Mouse (Mus musculus): ENCODE measurements around the gene Obsl1. TPM values are rescaled to one million over a fixed set of nuclear protein-coding genes. Genes with fewer than 3 reads are reported as not detected.

Gene Obsl1
- polyA plus RNA-seq, 1 experiment from 2014 or later: 107 TPM

DNA sequence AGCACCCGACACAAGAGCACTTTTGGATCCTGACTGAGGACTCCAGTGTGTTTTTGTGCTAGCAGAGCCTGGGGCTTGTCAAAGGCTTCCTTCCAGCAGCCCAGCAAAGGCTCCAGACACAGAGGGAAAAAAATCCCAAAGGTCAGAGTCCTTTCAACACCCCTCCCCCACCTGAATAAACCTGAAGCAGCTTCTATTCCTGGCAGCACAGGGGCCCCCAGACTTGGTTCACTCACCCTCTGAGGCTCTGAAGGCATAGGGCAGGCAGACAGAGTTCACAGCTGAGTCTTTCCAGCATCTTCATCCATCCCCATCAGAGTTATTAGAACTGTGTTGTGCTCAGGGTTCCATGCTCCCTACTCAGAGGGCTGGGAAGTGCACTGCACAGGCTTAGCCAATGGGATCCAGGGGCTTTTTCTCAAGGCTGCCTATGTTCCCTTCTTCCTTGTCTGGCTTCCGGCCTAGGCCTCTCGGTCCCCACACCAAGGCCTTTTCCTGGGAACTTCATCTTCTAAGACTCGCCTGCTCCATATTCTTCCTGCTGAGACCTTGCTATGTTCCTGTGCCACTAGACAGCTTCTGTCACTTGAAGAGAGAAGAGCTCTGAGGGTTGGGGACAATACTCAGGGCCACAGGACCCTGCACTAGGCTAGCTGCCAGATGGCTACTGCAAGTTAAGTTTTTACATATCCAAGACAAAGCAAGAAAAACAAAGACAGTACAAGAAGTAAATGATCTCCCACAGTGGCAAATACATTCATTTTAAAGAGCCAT lies 5.4 kb upstream of the Obsl1 start:
- 31% methylated on average over 4 of the region's 4 CpGs for WGBS
- Histone ChIP-seq H3K4me1 (peaks cover 79% of the 10 kb centered on the region), H3K27me3 (ENCODE audit: insufficient read depth, poor library complexity, severe bottlenecking) (no peaks in the 10 kb centered on the region), H3K9me3 (no peaks in the 10 kb centered on the region), H3K27ac (peak overlapping the region; percentile 89), H3K36me3 (no peaks in the 10 kb centered on the region), H3K4me3 (peak overlapping the region; percentile 12; the same call in 1 of the 2 replicates)
- peak; percentile 89 for DNase-seq (ENCODE audit: low spot score)

DNA sequence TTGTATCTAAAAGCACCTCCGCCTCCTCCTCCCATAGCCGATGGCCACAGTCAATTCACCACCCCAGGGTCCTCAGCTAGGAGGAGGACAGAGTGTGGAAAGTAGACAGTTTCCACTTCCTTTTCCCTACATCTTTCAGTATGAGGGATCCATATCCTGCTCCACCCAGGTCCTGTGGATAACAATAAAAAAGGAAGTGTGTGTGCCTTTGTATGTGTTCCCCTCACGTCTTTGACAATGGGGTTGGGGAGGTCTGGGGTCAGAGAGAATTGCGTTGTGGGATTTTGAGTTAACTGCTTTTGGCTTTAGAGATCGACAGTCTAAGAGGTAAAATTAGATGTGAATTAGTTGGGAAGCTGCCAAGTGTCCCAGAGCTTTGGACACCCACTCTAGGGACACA lies 3.9 kb upstream of the Obsl1 start:
- H3K4me3 ChIP-seq: no peak overlapping the region
- H3K27ac ChIP-seq: peak overlapping the region; percentile 89
- H3K36me3 ChIP-seq: no peaks in the 10 kb centered on the region
- H3K9me3 ChIP-seq: no peaks in the 10 kb centered on the region
- peaks cover 83% of the 10 kb centered on the region for H3K4me1 ChIP-seq
- 46% methylated on average over 5 of the region's 5 CpGs for WGBS
- no peak for DNase-seq (ENCODE audit: low spot score)
- H3K27me3 ChIP-seq (ENCODE audit: insufficient read depth, poor library complexity, severe bottlenecking): no peaks in the 10 kb centered on the region

DNA sequence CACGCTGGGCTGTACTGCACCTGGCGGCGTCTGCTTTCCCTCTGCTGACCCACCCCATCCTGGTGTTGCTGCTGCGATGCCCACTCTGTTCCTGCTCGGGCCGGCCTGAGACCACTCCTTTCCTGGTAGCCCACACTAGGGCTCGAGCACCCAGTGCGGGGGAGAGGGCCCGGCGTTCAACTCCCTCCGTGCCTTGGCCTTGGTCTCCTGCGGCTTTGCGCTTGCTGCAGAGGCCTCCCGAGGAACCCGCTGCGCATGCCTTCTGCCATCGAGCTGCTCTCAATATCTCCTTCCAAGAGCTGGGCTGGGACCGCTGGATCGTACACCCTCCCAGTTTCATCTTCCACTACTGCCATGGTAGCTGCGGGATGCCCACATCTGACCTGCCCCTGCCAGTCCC lies 3.3 kb upstream of the Obsl1 start:
- Histone ChIP-seq H3K27me3 (ENCODE audit: insufficient read depth, poor library complexity, severe bottlenecking) (no peaks in the 10 kb centered on the region), H3K9me3 (no peaks in the 10 kb centered on the region), H3K27ac (peak overlapping the region; percentile 89), H3K4me3 (no peak overlapping the region), H3K4me1 (peaks cover 84% of the 10 kb centered on the region), H3K36me3 (no peaks in the 10 kb centered on the region; the same call in 1 of the 2 replicates)
- DNase-seq (ENCODE audit: low spot score): no peak
- 42% methylated on average over 20 of the region's 20 CpGs for WGBS

DNA sequence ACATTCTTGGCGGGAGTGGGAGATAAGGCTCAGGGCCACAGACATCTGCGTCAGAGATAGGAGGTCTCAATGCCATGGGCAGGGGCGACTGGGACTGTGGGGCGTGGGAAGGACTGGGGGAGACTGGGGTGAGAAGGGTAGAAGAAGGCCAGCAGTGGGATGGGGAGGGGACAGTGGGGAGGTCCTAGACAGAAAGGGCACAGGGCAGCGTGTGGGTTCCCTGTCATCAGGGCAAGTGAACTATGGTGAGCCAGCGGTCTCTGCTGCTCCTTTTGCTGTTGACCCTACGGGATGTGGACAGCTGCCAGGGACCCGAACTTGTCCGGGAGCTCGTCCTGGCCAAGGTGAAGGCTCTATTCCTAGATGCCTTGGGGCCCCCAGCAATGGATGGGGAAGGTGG lies 754 bp upstream of the Obsl1 start, which contains the start of gene Inha:
Gene Inha, plus strand, starts transcription at position 72 of the 400 bp plus-strand sequence.
- peak; percentile 76 for DNase-seq (ENCODE audit: low spot score)
- H3K4me3 ChIP-seq: peak within 1 kb of the TSS; percentile 96
- WGBS: 36% methylated on average over 10 of the region's 10 CpGs
- H3K36me3 ChIP-seq: peaks cover 20% of the 10 kb centered on the region
- H3K27me3 ChIP-seq (ENCODE audit: insufficient read depth, poor library complexity, severe bottlenecking): no peaks in the 10 kb centered on the region
- peaks cover 90% of the 10 kb centered on the region for H3K4me1 ChIP-seq
- H3K27ac ChIP-seq: peak within 1 kb of the TSS; percentile 99
- H3K9me3 ChIP-seq: no peaks in the 10 kb centered on the region

DNA sequence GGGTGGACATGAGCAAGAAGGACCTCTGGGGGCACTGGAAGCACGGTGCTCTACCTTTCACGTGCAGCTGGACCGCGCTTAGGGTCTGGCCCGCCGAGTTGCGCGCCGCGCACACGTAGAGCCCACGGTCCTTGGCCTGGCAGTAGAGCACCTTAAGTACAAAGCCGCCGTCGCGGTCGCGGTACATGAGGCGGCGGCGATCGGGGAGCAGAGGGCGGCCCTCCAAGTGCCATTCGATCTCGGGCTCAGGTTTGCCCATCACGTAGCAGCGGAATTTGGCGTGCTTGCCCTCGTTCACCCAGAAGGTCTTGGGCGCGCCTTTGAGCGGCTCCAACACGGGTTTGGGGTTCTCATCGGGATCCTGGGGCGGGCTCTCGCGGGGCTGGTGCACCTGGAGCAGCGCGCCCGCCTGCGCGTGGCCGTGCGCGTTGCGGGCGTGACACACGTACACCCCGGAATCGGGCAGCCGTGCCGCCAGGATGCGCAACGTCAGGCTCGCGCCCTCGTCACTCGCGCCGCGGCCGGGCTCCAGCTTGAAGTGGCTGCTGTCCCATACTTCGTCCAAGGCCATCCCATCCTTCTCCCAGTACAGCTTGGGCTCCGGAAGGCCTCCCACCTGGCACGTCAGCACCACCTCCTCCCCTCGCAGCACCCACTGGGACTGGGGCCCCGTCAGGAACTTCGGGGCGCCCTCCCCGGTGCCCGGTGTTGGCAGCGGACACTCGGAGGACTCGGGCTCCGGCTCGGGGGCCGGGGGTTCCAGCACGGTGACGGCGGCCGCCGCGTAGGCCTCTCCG lies 895 bp downstream of the Obsl1 start:
- Histone ChIP-seq H3K27ac (peak overlapping the region; percentile 99), H3K36me3 (peaks cover 36% of the 10 kb centered on the region), H3K9me3 (no peaks in the 10 kb centered on the region), H3K27me3 (ENCODE audit: insufficient read depth, poor library complexity, severe bottlenecking) (no peaks in the 10 kb centered on the region), H3K4me3 (peak overlapping the region; percentile 96), H3K4me1 (peaks cover 76% of the 10 kb centered on the region)
- WGBS: under 1% methylated on average over 83 of the region's 84 CpGs
- DNase-seq (ENCODE audit: low spot score): peak; percentile 86

DNA sequence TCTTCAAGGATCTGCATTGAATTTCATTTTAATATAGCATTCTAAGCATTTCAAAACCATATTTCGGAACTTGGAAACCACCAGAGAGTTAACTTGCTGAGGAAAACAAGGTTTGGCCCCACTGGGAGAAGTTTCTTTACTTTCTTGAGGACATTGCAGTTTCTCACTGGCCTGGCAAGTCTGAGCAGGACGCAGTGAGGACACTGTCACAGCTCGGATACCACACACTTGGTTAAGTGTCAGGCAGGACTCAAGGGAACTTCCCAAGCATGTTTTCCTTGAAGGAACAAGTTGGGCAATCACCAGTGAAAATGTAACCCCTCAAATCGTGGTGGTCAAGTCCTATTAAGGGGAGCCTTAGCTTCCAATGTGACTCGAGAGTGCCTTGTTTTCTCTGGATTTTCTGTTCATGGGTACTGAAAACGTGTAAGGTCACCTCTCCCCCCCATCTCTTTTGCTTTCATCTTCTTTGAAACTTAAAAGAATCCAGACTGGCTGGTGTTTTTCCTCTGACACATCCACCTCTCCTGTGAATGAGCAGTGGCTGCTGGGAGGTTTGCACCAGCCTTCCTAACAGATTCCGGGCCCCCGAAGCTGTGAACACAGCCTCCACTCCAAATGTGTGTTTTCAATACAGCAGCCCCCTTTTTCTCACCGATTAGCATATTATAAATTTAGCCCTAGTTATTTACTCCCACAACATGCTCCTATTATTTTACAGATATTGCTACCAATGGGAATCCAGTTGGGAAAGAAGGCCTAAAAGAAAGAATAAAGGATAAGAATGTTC lies 1.8 kb downstream of the Obsl1 start:
- DNase-seq (ENCODE audit: low spot score): no peak
- Histone ChIP-seq H3K36me3 (peaks cover 45% of the 10 kb centered on the region), H3K4me1 (peaks cover 67% of the 10 kb centered on the region)

DNA sequence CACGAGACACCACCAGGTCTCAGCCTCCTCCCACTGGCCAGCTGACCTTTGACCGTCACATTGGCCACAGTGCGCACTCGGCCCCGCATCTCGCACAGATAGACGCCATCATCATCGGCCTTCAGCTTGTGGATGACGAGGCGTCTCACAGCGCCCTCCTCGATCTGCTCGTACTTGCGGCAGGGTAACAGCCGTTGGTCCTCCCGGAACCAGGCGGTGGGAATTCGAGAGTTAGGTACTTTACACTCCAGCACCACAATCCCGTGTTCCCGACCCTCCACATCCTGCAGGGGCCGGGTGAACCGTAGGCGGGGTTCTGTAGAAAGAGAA lies 2.6 kb downstream of the Obsl1 start:
- Histone ChIP-seq H3K9me3 (no peaks in the 10 kb centered on the region), H3K4me3 (peak overlapping the region; percentile 96), H3K4me1 (peaks cover 59% of the 10 kb centered on the region), H3K36me3 (peaks cover 54% of the 10 kb centered on the region), H3K27ac (no peak overlapping the region), H3K27me3 (ENCODE audit: insufficient read depth, poor library complexity, severe bottlenecking) (no peaks in the 10 kb centered on the region)
- WGBS: 58% methylated on average over 23 of the region's 23 CpGs
- peak; percentile 74 for DNase-seq (ENCODE audit: low spot score)

More for the DNA sequence above, 1.8 kb downstream of the Obsl1 start:
- H3K4me3 ChIP-seq: peak overlapping the region; percentile 96
- peak overlapping the region; percentile 99; the same call in 1 of the 2 replicates for H3K27ac ChIP-seq
- 45% methylated on average over 9 of the region's 9 CpGs for WGBS
- no peaks in the 10 kb centered on the region for H3K9me3 ChIP-seq
- no peaks in the 10 kb centered on the region for H3K27me3 ChIP-seq (ENCODE audit: insufficient read depth, poor library complexity, severe bottlenecking)

DNA sequence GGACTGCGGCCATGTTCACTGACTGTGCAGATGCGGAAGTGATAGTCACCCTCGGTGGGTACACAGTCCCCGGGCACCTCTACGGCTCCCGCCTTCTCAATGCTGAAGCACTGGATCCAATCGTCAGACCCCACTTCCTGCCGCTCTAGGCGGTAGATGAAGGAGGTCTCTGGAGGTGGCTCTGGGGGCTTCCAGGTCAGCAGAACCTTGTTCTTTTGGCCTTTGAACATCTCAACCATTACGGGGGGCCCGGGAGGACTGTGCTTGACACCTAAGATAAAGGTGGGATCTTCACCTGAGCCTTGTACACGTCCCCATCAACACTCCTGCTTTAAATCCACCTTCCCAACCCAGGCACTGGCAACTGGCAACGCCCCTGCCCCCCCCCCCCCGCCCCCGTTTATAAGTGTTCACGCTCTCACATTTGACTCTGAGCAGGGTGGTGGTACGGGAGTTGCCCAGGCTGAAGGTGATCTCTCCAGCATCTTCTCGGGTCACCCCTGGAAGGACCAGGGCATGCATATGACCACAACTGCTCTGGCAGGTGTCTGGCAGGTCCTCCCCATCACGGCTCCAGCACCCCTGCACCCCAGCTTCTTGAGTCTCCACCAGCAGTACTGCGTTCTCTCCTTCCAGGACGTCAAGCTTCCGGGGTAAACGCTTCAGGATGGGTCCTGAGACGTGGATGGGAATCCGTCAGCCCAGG lies 3.2 kb downstream of the Obsl1 start:
- 78% methylated on average over 25 of the region's 25 CpGs for WGBS
- H3K36me3 ChIP-seq: peaks cover 59% of the 10 kb centered on the region
- DNase-seq (ENCODE audit: low spot score): no peak
- peaks cover 55% of the 10 kb centered on the region for H3K4me1 ChIP-seq
- H3K4me3 ChIP-seq: peak overlapping the region; percentile 96
- no peaks in the 10 kb centered on the region for H3K9me3 ChIP-seq
- no peak overlapping the region for H3K27ac ChIP-seq
- no peaks in the 10 kb centered on the region for H3K27me3 ChIP-seq (ENCODE audit: insufficient read depth, poor library complexity, severe bottlenecking)

DNA sequence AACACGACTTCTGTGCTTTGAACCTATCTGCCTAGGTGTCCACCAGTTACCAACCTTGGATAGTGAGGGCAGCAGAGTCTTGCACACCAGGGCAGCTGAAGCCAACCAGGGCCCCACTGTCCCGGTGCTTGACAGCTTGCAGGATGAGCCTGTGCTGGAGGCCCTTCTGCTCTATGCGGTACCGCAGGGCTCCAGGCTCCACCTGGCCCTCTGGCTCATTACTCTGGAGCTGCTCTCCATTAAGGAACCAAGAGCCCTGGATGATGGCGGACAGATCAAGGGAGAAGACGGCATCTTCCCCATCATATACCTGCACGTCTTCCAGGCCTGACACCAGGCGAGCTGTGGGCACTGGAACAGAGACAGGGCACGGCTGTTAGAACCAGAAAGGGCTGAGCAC lies 4.3 kb downstream of the Obsl1 start:
- H3K27ac ChIP-seq: no peak overlapping the region
- no peak for DNase-seq (ENCODE audit: low spot score)

DNA sequence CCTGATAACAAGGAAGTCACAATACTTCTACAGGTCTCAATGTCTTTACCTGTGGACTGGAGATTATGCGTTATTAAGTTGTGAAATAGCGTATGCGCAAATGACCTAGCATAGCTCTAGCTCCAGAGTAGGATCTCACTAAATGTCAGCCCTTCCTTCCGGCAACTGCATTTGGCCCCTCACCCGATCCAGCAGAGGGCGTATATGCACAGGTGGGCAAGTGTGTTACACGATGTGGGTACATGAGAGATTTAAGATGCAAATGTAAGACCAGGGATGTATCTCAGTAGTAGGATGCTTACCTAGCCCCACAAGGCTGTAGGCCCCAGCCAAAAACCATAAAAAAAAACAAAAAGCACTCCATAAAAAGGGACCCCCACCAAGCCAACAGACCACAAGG lies 6.8 kb downstream of the Obsl1 start:
- Histone ChIP-seq H3K4me1 (peaks cover 22% of the 10 kb centered on the region), H3K27me3 (ENCODE audit: insufficient read depth, poor library complexity, severe bottlenecking) (no peaks in the 10 kb centered on the region), H3K36me3 (peaks cover 95% of the 10 kb centered on the region), H3K27ac (no peak overlapping the region), H3K9me3 (no peaks in the 10 kb centered on the region), H3K4me3 (no peak overlapping the region)
- 77% methylated on average over 7 of the region's 7 CpGs for WGBS
- no peak for DNase-seq (ENCODE audit: low spot score)

More for the DNA sequence above, 4.3 kb downstream of the Obsl1 start:
- Histone ChIP-seq H3K4me3 (no peak overlapping the region), H3K36me3 (peaks cover 71% of the 10 kb centered on the region), H3K4me1 (peaks cover 43% of the 10 kb centered on the region), H3K9me3 (no peaks in the 10 kb centered on the region), H3K27me3 (ENCODE audit: insufficient read depth, poor library complexity, severe bottlenecking) (no peaks in the 10 kb centered on the region)
- 90% methylated on average over 9 of the region's 9 CpGs for WGBS

DNA sequence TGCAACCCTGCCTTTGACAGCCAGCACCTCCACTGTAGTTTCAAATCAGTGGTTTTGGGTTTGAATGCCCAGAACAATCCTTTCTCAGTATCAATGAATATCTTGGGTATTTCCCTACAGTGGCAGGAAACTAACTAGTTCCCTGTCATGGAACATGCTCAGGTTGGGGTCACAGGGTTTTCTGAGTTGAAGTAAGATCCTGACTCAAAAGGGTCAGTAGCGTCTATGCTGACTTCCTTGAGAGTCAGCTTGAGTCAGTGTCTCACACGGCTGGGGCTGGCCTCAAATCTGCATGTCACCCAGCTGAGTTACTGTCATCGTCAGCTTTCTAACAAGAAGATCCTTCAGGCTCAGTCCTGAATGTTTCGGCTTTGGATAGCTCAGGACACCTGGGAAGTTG lies 7.4 kb downstream of the Obsl1 start:
- no peak overlapping the region for H3K27ac ChIP-seq
- WGBS: 84% methylated on average over 4 of the region's 4 CpGs
- H3K4me1 ChIP-seq: peaks cover 16% of the 10 kb centered on the region
- H3K36me3 ChIP-seq: peaks cover 94% of the 10 kb centered on the region
- no peak for DNase-seq (ENCODE audit: low spot score)
- H3K4me3 ChIP-seq: no peak overlapping the region
- H3K9me3 ChIP-seq: no peaks in the 10 kb centered on the region
- no peaks in the 10 kb centered on the region for H3K27me3 ChIP-seq (ENCODE audit: insufficient read depth, poor library complexity, severe bottlenecking)

DNA sequence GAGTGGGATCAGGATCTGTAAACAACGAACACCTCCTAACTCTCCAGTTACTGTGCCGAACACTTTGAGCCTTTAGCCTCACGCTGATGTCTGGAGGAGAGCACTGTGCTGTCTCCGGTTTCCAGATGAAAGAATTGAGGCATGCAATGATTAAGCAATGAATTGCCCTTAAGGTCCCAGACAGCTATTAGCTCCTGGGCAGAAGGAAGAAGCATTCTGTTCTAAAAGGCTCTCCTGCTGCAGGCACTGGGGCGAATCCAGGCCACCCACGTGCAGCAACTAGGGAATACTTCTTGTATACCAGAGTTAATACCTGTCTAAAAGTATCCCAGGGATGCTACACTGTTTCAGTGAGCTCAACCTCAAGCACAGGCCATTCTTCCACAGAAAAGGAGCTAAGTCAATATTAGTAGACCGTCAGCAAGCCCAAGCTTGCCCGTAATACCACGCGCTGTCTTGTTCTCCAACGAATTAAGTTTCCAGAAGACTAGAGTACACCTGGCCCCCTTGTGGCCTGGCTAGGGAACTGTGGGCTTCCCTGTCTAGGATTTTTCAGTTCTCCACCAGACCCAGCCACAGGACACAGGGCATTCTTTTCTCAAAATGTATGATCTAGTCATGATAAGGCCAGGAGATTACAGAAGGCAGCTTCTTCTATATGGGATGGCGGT lies 11.2 kb downstream of the Obsl1 start:
- H3K4me3 ChIP-seq: no peak overlapping the region
- DNase-seq (ENCODE audit: low spot score): no peak
- no peak overlapping the region for H3K27ac ChIP-seq
- H3K9me3 ChIP-seq: no peaks in the 10 kb centered on the region
- H3K36me3 ChIP-seq: peaks cover 93% of the 10 kb centered on the region
- H3K4me1 ChIP-seq: 0 out of 2 replicates have a peak, but pooled peaks cover 3% of the 10 kb centered on the region
- 72% methylated on average over 12 of the region's 12 CpGs for WGBS
- peaks cover 23% of the 10 kb centered on the region for H3K27me3 ChIP-seq (ENCODE audit: insufficient read depth, poor library complexity, severe bottlenecking)

Measured in heart, embryonic 10.5 days (tissue).